Mouse (Mus musculus): ENCODE data around the gene Sec31a. TPM values are rescaled to one million over a fixed set of nuclear protein-coding genes. Genes with fewer than 3 reads are reported as not detected.

Gene Sec31a
- polyA plus RNA-seq (2012; rRNA removed): 192 and 194 TPM in 2 replicates

DNA sequence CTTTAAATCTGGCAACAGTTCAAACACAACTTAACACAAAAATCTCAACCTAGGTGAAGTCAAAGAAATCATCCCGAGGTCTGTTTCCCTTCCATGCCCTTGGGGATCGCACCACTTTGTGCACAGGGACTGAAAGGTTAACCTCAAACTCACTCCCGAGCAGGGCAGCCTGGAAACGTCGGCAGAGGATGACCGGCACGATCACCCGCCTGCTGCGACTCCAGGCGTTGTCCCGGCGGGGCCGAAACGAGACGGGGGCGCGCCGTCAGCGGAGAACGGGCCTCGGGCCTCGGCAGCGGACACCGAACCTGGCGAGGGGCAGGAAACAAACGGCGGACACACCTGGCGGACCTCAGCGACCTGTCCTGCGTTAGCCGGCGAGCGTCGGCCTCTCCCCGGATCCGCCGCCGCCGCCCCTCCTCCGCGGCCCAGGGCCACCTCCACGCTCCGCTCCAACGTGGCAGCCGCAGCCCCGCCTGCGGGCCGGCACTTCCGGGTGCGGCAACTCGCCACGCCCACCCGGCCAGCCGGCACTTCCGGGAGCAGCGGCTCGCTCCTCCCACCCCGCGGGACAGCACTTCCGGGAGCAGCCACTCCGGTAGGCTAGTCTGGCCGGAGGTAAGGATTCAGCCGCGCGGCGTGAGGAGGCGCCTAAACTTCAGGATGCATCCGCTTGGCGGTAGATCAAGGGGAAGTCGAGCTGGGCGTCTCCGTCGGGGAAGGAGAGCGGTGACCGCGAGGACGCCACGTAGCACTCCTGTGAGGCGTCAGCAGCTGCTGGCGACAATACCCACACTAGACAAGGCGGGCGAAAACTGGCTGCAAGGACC lies at the start of gene Sec31a:
Gene Sec31a, minus strand, starts transcription at position 474 of the 830 bp plus-strand sequence.
- H3K4me3 ChIP-seq (replicated peaks; ENCODE audit: extremely low read depth, low read depth, low read length): peak within 1 kb of the TSS; percentile 95
- H3K4me1 ChIP-seq (ENCODE audit: control insufficient read depth, insufficient read depth, low read length): 0 out of 2 replicates have a peak, but pooled peaks cover 6% of the 10 kb centered on the region
- TF ChIP-seq CTCF (IDR thresholded peaks at IDR 0.05; ENCODE audit: insufficient read depth, low read length) (no peak), POLR2A (IDR thresholded peaks at IDR 0.05; ENCODE audit: borderline replicate concordance, extremely low read depth, low read depth, low read length) (peak; percentile 98)
- DNase-seq: peak; percentile 98
- under 1% methylated on average over 78 of the region's 82 CpGs for WGBS

DNA sequence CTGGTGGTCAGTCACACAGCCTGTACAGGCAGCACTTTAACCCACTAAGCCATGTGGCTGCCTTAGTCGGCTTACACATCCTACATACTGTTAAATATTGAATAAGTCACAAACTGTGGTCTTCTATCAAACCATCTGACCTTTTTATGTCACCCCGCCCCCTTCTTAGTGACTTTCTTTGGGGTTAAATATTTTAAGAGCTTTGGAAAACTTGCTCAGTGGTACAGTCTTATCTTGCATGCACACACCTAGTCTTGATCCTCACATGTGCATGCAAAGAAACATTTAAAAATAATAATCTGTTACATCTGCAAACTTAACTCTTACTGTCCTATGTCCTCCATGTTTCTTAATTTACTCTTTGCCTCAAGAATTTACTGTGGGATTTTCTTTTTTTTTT lies 46.3 kb upstream of the Sec31a start:
- 92% methylated on average over 2 of the region's 2 CpGs for WGBS

DNA sequence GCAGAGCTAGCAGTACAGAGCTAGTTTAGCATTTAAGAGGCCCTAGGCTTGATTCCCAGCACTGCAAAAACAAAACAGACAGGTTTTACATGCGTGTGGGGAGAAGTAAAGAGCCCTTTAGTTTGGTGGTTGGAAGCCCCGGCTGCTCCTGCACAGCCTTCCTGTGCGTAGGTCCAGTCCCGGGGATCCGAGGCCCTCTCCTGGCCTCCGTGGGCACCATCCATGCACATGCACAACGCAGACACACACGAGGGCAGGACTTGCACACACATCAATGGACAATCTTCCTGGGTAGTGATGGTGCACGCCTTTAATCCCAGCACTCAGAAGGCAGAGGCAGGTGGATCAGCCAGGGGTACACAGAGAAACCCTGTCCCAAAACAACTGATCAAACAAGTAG lies 45.5 kb upstream of the Sec31a start:
- H3K4me3 ChIP-seq (replicated peaks; ENCODE audit: extremely low read depth, low read depth, low read length): no peak overlapping the region
- 92% methylated on average over 9 of the region's 9 CpGs for WGBS
- DNase-seq: no peak
- H3K4me1 ChIP-seq (ENCODE audit: control insufficient read depth, insufficient read depth, low read length): no peaks in the 10 kb centered on the region
- no peak for TF ChIP-seq CTCF (IDR thresholded peaks at IDR 0.05; ENCODE audit: insufficient read depth, low read length)
- TF ChIP-seq POLR2A (IDR thresholded peaks at IDR 0.05; ENCODE audit: borderline replicate concordance, extremely low read depth, low read depth, low read length): no peak

More for the DNA sequence above, 46.3 kb upstream of the Sec31a start:
- no peak for DNase-seq
- H3K4me1 ChIP-seq (ENCODE audit: control insufficient read depth, insufficient read depth, low read length): no peaks in the 10 kb centered on the region
- TF ChIP-seq CTCF (IDR thresholded peaks at IDR 0.05; ENCODE audit: insufficient read depth, low read length): no peak
- TF ChIP-seq POLR2A (IDR thresholded peaks at IDR 0.05; ENCODE audit: borderline replicate concordance, extremely low read depth, low read depth, low read length): no peak
- H3K4me3 ChIP-seq (replicated peaks; ENCODE audit: extremely low read depth, low read depth, low read length): no peak overlapping the region

DNA sequence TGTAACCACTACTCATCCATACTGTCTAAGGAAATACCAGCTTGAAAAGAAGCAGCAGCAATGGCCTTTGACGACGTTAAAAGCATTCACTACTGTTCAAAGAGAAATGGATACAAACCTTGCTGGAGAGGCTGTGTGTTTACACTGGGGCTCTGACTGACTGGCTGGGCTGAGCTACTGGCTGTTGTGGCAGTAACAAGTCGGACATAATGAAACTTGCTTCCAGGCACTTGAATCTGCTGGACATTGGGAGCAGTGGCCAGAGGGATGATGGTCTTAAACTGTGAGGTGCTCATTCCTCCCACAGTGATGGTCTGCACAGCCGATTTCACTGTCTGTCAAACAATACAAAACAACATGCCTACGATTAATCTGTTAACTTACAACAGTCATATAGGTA lies 43.4 kb upstream of the Sec31a start:
- TF ChIP-seq CTCF (IDR thresholded peaks at IDR 0.05; ENCODE audit: insufficient read depth, low read length): no peak
- no peak for TF ChIP-seq POLR2A (IDR thresholded peaks at IDR 0.05; ENCODE audit: borderline replicate concordance, extremely low read depth, low read depth, low read length)
- H3K4me3 ChIP-seq (replicated peaks; ENCODE audit: extremely low read depth, low read depth, low read length): no peak overlapping the region
- 87% methylated on average over 5 of the region's 5 CpGs for WGBS
- no peaks in the 10 kb centered on the region for H3K4me1 ChIP-seq (ENCODE audit: control insufficient read depth, insufficient read depth, low read length)
- no peak for DNase-seq

DNA sequence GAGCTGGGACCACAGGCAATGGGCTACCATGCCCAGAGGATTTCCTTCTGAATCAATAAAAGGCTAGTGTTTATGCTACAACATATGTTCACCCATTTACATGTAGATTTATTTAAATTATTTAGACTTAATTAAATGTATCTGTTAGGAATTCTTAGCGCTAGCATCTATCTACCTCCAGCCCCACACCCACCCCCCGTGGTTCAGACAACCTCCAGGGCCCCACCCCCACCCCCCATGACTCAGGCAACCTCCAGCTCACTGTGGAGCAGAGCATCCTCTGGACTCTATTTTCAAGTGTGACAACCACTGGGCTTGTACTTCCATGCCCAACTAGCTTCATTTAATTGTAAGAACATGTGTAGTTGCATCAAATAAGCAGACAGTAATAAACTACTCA lies 35.8 kb upstream of the Sec31a start:
- H3K4me1 ChIP-seq (ENCODE audit: control insufficient read depth, insufficient read depth, low read length): no peaks in the 10 kb centered on the region
- 88% methylated on average over 2 of the region's 2 CpGs for WGBS
- TF ChIP-seq POLR2A (IDR thresholded peaks at IDR 0.05; ENCODE audit: borderline replicate concordance, extremely low read depth, low read depth, low read length) (no peak), CTCF (IDR thresholded peaks at IDR 0.05; ENCODE audit: insufficient read depth, low read length) (no peak)
- no peak overlapping the region for H3K4me3 ChIP-seq (replicated peaks; ENCODE audit: extremely low read depth, low read depth, low read length)
- DNase-seq: no peak

DNA sequence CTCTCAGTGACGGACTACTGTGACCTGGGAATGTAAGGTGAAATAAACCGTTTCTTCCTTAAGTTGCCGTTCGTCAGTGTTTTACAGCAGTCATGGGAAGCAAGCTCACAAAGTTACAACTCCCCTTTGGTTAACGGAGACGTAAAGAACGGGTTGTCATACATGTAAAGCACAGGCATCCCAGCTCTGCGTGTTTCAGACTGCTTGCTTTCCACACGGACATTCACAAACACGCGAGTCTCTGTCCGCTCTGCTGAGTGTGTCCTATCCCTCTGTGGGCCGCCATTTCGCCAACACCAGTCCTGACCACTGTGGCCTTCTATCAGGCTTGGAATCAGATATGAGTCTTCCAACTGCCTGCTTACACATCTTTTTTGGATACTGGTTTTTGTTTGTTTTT lies 22.8 kb upstream of the Sec31a start:
- no peak for DNase-seq
- Histone ChIP-seq H3K4me1 (ENCODE audit: control insufficient read depth, insufficient read depth, low read length) (no peaks in the 10 kb centered on the region), H3K4me3 (replicated peaks; ENCODE audit: extremely low read depth, low read depth, low read length) (no peak overlapping the region)
- TF ChIP-seq POLR2A (IDR thresholded peaks at IDR 0.05; ENCODE audit: borderline replicate concordance, extremely low read depth, low read depth, low read length) (no peak), CTCF (IDR thresholded peaks at IDR 0.05; ENCODE audit: insufficient read depth, low read length) (no peak)
- 94% methylated on average over 14 of the region's 14 CpGs for WGBS

DNA sequence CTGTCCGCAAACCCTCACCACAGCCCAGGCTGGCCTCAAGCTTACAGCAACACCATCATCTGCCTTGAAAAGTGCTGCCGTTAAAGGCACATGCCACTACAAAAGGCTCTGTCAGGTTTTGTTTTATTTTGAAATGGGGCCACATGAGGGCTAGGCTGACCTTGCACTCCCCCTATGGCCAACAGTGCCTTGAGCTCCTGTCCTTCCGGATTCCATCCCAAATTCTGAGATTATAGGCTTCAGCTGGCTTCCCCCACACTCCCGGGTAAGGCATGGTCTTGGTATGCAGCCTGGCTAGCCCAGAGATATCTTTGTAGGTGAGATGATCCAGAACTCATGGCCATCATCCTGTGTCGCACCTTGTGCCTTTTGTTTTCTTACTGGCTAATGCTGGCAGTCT lies 21.9 kb upstream of the Sec31a start:
- TF ChIP-seq CTCF (IDR thresholded peaks at IDR 0.05; ENCODE audit: insufficient read depth, low read length): no peak
- no peak for TF ChIP-seq POLR2A (IDR thresholded peaks at IDR 0.05; ENCODE audit: borderline replicate concordance, extremely low read depth, low read depth, low read length)
- no peak for DNase-seq
- 97% methylated on average over 5 of the region's 5 CpGs for WGBS
- H3K4me1 ChIP-seq (ENCODE audit: control insufficient read depth, insufficient read depth, low read length): no peaks in the 10 kb centered on the region
- H3K4me3 ChIP-seq (replicated peaks; ENCODE audit: extremely low read depth, low read depth, low read length): no peak overlapping the region

DNA sequence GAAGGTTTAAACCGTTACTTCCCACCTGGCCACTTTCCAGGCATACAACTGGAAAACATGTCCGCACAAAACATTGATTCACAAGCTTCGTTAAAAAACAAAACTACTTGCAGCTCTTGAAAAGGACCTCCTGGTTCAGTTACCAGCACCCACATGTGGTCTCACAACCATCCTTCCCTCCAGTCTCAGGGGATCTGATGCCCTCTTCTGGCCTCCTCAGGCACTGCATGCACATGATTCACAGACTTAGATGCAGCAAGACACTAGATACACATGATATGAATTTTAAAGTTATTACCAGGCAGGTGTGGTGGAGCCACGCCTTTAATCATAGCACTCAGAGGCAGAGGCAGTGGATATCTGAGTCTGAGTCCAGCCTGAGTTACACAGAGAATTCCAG lies 21.1 kb upstream of the Sec31a start:
- Histone ChIP-seq H3K4me3 (replicated peaks; ENCODE audit: extremely low read depth, low read depth, low read length) (no peak overlapping the region), H3K4me1 (ENCODE audit: control insufficient read depth, insufficient read depth, low read length) (no peaks in the 10 kb centered on the region)
- DNase-seq: no peak
- 96% methylated on average over 4 of the region's 4 CpGs for WGBS
- TF ChIP-seq CTCF (IDR thresholded peaks at IDR 0.05; ENCODE audit: insufficient read depth, low read length) (peak; percentile 21; the same call in 1 of the 2 replicates), POLR2A (IDR thresholded peaks at IDR 0.05; ENCODE audit: borderline replicate concordance, extremely low read depth, low read depth, low read length) (no peak)

DNA sequence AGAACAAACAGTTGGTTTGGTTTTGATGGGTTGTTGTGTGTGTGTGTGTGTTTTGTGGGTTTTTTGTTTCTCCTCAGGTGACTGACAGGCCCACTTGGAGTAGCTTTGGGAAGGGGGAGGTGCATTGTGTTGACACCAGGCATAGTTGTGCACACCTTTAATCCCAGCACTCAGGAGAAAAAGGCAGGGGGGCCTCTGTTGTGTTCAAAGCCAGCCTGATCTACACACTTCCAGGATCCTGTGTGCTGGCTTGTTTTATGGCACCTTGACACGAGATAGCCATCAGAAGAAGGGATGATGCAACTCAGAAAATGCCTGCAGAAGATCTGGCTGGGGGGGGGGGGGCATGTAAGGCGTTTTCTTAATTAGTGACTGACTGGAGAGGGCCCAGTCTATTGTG lies 14.9 kb upstream of the Sec31a start:
- no peak for DNase-seq
- Histone ChIP-seq H3K4me3 (replicated peaks; ENCODE audit: extremely low read depth, low read depth, low read length) (no peak overlapping the region), H3K4me1 (ENCODE audit: control insufficient read depth, insufficient read depth, low read length) (peaks cover 16% of the 10 kb centered on the region)
- TF ChIP-seq CTCF (IDR thresholded peaks at IDR 0.05; ENCODE audit: insufficient read depth, low read length): no peak
- no peak for TF ChIP-seq POLR2A (IDR thresholded peaks at IDR 0.05; ENCODE audit: borderline replicate concordance, extremely low read depth, low read depth, low read length)
- WGBS: 70% methylated on average over 2 of the region's 2 CpGs

DNA sequence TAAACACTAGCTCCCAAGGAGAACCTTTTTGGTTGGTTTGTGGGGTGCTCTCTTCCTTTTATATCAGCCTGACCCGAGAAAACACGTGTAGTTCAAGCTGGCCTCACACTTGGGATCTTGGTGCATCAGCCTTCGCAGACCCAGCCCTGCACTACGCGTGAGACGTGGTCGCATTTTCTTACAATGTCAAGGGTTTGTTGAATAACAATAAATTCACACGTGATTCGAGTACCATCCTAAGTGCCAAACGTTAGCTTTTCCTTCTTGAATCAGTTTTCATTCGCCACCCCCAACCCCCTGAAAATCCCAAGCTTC lies 14.0 kb upstream of the Sec31a start:
- Histone ChIP-seq H3K4me1 (ENCODE audit: control insufficient read depth, insufficient read depth, low read length) (peaks cover 16% of the 10 kb centered on the region), H3K4me3 (replicated peaks; ENCODE audit: extremely low read depth, low read depth, low read length) (peak overlapping the region; percentile 83)
- 3% methylated on average over 11 of the region's 11 CpGs for WGBS
- no peak for DNase-seq
- no peak for TF ChIP-seq POLR2A (IDR thresholded peaks at IDR 0.05; ENCODE audit: borderline replicate concordance, extremely low read depth, low read depth, low read length)
- TF ChIP-seq CTCF (IDR thresholded peaks at IDR 0.05; ENCODE audit: insufficient read depth, low read length): no peak

Data from lung, adult 2 months (tissue).